Mouse (Mus musculus) heart, embryonic 15.5 days (tissue): ENCODE data around the gene Eya2. TPM values are rescaled to one million over a fixed set of nuclear protein-coding genes. Genes with fewer than 3 reads are reported as not detected.

ENCODE experiments used
- ATAC-seq: fragments of 200-750 bp; cut with Nextera tagmentation; replicated peaks from 2 replicates; pipeline ENCODE4 v1.8.0; 2017; ENCODE audit warnings: low read depth, moderate TSS enrichment; ENCODE audit not compliant: insufficient number of reproducible peaks, insufficient read depth, low FRiP score
- H3K27ac ChIP-seq: fragments of 300-500 bp; sonication (generic); 2 replicates; pipeline ENCODE4 v1.5.1; 2015; ENCODE audit warnings: mild to moderate bottlenecking, inconsistent platforms
- H3K27me3 ChIP-seq: fragments of 300-500 bp; sonication (generic); 2 replicates; pipeline ENCODE4 v1.6.1; 2015; ENCODE audit warnings: inconsistent platforms
- H3K36me3 ChIP-seq: fragments of 300-500 bp; sonication (generic); 2 replicates; pipeline ENCODE4 v1.6.1; 2015; ENCODE audit warnings: mild to moderate bottlenecking, inconsistent platforms
- H3K4me1 ChIP-seq: fragments of 300-500 bp; sonication (generic); replicated peaks from 2 replicates; pipeline ENCODE4 v1.6.1; 2015; ENCODE audit warnings: inconsistent platforms
- H3K4me2 ChIP-seq: fragments of 300-500 bp; sonication (generic); 2 replicates; pipeline ENCODE4 v1.6.1; 2015; ENCODE audit warnings: inconsistent platforms, mild to moderate bottlenecking, moderate library complexity
- H3K4me3 ChIP-seq: fragments of 300-500 bp; sonication (generic); 2 replicates; pipeline ENCODE4 v1.5.1; 2015; ENCODE audit warnings: mild to moderate bottlenecking, inconsistent platforms
- H3K9ac ChIP-seq: fragments of 300-500 bp; sonication (generic); 2 replicates; pipeline ENCODE4 v1.6.1; 2015; ENCODE audit warnings: mild to moderate bottlenecking, inconsistent platforms
- H3K9me3 ChIP-seq: fragments of 300-500 bp; sonication (generic); replicated peaks from 2 replicates; pipeline ENCODE4 v1.6.1; 2016; ENCODE audit warnings: inconsistent platforms
- WGBS: fragments of 180-500 bp; shearing (Covaris S2); methylation state at CpG from one replicate; pipeline ENCODE4 v1.1.7; 2015; ENCODE audit warnings: mixed read lengths; 5-methylcytosine and 5-hydroxymethylcytosine counted together
- polyA plus RNA-seq: library from polyadenylated mRNA; unstranded; fragments of >200 nt; fragmentation: Nextera tagmentation; extraction: Ambion mirVana; gene quantifications from 2 replicates; pipeline ENCODE4 v1.2.1, GENCODE M21; 2015

Eya2 gene
- polyA plus RNA-seq, 1 experiment from 2014 or later = 1.3 TPM

DNA sequence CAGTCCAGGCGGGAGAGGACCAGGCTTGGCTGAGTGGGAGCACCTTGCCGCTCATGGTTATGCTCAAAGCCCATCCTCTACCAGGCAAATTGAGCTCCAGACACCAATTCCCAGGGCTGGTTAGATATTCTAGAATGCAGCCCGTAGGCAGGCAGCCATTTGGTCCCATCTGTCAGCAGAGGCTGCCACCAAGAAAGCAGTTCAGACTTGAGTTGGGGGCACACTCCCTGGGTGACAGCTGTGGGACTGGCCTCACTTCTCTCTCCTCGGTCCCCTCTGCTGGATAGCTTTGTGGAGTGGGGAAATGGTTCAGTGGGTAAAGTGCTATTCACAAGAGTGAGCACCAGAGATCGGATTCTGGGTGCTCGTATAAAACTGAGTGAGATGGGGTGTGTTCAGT is 32.0 kb downstream of the Eya2 start:
- Histone ChIP-seq H3K27me3 (no peaks in the 10 kb centered on the region), H3K4me2 (no peak overlapping the region), H3K36me3 (no peaks in the 10 kb centered on the region), H3K9ac (no peak overlapping the region), H3K4me3 (no peak overlapping the region), H3K4me1 (no peaks in the 10 kb centered on the region), H3K27ac (no peak overlapping the region), H3K9me3 (no peaks in the 10 kb centered on the region)
- no peak for ATAC-seq
- WGBS = 72% methylated on average over 6 of the region's 6 CpGs

DNA sequence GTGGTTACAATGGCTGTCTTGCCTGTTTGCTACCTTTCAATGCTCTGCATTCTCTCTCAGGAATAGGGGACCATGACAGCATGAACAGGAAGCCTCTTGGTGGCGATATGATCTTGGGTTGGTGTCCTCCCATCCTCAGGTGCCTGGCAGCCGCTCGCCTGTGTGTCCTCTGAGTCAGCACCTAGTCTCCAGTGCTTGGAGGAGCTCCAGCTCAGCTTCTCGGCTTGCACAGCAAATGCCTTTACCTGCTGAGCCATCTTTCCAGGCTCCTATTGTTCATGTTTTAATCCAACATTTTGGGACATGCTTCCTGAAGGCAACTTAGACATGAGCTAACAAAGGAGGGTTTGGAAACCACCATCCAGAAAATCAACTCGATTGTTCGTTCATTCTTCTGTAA is 33.1 kb downstream of the Eya2 start:
- Histone ChIP-seq H3K9me3 (no peaks in the 10 kb centered on the region), H3K4me1 (no peaks in the 10 kb centered on the region), H3K9ac (no peak overlapping the region), H3K4me3 (no peak overlapping the region), H3K27me3 (no peaks in the 10 kb centered on the region), H3K4me2 (no peak overlapping the region), H3K36me3 (no peaks in the 10 kb centered on the region), H3K27ac (no peak overlapping the region)
- 61% methylated on average over 6 of the region's 6 CpGs for WGBS
- no peak for ATAC-seq

DNA sequence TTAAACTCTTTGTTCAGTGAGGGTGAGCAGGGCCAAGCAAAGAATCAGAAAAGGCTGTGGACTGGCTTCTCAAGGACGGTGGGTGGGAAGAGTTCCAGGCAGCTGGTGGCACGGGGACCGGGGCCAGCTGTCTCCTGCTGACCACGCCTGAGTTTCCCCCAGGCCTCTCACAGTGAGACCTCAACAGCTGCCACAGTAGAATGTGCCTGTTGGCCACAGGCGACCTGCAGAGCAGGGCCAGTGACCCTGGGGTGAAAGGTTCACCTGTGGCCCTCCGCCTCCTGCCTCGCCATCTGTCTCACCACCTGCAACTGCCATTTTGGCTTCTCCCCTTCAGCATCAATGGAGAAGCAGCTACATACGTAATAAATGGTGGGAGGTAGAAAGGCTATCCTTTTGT is 35.1 kb downstream of the Eya2 start:
- H3K27me3 ChIP-seq = no peaks in the 10 kb centered on the region
- WGBS = 52% methylated on average over 8 of the region's 8 CpGs
- ATAC-seq = no peak
- H3K9me3 ChIP-seq = no peaks in the 10 kb centered on the region
- H3K9ac ChIP-seq = no peak overlapping the region
- no peak overlapping the region for H3K4me3 ChIP-seq
- no peak overlapping the region for H3K27ac ChIP-seq
- no peak overlapping the region for H3K4me2 ChIP-seq
- no peaks in the 10 kb centered on the region for H3K36me3 ChIP-seq
- H3K4me1 ChIP-seq = no peaks in the 10 kb centered on the region

DNA sequence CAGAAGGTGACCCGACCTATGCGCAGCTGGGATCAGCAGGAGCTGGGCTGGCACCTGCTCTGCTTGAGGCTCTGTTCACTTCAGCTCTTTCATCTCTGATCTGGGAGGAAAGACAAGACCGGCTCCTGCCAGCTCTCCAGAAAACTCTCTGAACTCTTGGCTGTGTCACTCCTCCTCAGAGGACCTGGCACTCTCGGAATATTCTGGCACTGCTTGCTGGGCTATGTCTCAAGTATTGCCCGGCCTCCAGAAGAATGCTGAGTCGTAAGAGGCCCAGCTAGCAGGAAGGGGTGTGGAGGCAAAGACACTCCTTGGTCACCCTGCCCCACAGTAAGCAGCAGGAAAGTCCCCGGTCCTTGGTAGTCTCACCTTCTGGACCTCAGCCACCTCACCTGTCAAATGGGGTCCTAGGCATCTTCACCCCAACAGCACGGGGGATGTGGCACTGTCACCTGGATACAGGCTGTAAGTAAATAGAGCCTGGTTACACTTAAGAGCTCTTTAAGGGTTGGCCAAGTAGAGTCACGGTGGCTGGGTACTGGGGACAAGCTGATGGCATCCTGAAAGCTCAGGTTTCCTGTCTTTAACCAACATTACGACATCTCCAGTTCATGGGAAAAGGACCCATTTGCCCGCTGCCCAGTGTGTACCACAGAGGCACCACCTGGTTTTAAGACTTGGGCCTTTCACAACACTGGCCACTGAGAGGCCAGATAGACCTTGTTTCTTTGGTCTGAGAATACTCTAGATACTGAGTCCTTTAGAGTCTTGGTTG is 38.4 kb downstream of the Eya2 start:
- Histone ChIP-seq H3K4me1 (no peaks in the 10 kb centered on the region), H3K9ac (no peak overlapping the region), H3K9me3 (no peaks in the 10 kb centered on the region), H3K27me3 (no peaks in the 10 kb centered on the region), H3K27ac (no peak overlapping the region), H3K36me3 (no peaks in the 10 kb centered on the region), H3K4me2 (no peak overlapping the region), H3K4me3 (no peak overlapping the region)
- 65% methylated on average over 11 of the region's 11 CpGs for WGBS
- ATAC-seq = no peak

DNA sequence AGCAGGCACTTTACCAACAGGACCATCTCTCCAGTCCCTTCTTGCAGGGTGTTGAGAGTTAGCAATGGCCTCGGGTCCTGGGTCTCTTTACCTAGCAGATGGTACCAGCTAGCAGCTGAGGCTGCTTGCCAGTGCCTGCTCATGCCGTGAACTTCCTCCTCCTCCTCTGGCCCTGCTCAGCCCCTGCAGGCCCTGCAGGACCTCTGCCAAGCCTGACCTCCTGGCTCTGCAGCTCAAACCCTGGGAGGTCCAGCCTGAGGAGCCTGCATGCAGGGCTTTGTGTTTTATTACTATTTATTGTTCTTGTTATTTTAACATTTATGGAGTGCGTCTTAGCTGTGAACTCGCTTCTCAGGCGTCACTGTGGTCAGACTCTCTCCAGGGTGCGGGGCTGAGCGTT is 39.6 kb downstream of the Eya2 start:
- no peak overlapping the region for H3K4me3 ChIP-seq
- H3K4me1 ChIP-seq = peaks cover 4% of the 10 kb centered on the region; the same call in 1 of the 2 replicates
- H3K4me2 ChIP-seq = no peak overlapping the region
- H3K36me3 ChIP-seq = no peaks in the 10 kb centered on the region
- no peak overlapping the region for H3K9ac ChIP-seq
- H3K27ac ChIP-seq = no peak overlapping the region
- ATAC-seq = no peak
- WGBS = 71% methylated on average over 7 of the region's 7 CpGs
- no peaks in the 10 kb centered on the region for H3K9me3 ChIP-seq
- no peaks in the 10 kb centered on the region for H3K27me3 ChIP-seq

DNA sequence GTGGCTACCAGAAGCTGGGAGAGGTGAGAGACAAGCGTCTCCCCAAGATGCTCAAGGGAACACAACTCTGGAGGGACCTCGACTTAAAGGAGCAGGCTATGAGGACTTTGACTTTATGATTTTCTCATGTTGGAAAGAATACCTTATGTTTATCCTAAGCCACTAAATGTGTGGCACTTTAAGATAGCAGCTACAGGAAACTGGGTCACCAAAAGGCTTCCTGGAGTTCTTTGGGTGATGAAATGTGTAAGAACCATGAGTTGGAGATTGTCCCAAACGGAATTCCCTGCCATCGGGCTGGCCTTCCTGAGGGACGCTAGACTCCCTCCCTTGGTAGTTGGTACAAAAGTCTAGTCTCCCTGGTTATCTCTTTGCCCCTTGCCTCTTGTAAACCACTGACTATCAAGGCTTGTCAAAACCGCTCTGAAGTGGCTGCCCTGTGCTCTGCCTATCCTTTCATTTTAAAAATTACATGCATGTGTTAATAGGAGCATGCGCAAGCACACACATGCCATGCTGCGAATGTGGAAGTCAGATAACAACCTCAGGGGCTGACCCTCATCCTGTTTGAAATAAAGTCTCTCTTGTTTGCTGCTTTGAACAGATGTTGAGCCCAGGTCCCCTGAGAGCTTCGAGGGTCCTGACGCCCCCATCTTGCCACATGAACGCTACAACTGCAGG is 44.4 kb downstream of the Eya2 start:
- no peak overlapping the region for H3K4me3 ChIP-seq
- no peaks in the 10 kb centered on the region for H3K27me3 ChIP-seq
- peaks cover 6% of the 10 kb centered on the region; the same call in 1 of the 2 replicates for H3K4me1 ChIP-seq
- H3K9me3 ChIP-seq = no peaks in the 10 kb centered on the region
- no peaks in the 10 kb centered on the region for H3K36me3 ChIP-seq
- no peak overlapping the region for H3K9ac ChIP-seq
- no peak overlapping the region for H3K27ac ChIP-seq
- ATAC-seq = no peak
- no peak overlapping the region for H3K4me2 ChIP-seq
- WGBS = 44% methylated on average over 11 of the region's 11 CpGs

DNA sequence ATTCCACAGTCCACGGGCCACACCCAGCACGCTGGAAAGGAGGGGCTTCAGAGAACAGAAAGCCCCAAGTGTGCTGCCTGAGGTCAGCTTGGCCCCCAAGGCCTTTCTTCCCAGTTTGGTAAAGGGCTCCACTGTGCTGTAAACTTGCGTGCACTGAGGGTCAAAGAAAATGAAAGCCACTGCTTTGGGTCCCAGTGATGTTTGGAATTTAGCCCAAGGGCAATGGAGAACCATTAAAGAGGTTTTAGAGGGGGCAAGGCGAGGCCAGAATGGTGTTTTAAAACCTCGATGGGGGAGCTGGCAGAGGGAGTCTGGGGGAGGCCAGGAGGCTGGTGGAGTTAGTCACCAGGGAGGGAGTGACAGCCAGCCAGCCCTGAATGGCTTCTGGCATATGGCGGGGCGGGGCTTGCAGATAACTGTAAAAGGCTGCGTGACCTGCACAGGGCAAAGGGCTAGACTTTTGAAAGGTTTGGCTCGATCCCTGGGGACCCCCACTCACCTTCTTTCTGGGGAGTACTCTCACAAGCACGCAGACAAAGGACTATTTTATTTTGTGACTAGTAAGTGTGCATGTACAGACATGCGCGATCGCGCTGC is 47.2 kb downstream of the Eya2 start:
- Histone ChIP-seq H3K27ac (no peak overlapping the region), H3K36me3 (no peaks in the 10 kb centered on the region), H3K9ac (no peak overlapping the region), H3K27me3 (no peaks in the 10 kb centered on the region), H3K9me3 (no peaks in the 10 kb centered on the region), H3K4me1 (peaks cover 6% of the 10 kb centered on the region; the same call in 1 of the 2 replicates), H3K4me2 (no peak overlapping the region), H3K4me3 (no peak overlapping the region)
- ATAC-seq = no peak
- 59% methylated on average over 14 of the region's 14 CpGs for WGBS

DNA sequence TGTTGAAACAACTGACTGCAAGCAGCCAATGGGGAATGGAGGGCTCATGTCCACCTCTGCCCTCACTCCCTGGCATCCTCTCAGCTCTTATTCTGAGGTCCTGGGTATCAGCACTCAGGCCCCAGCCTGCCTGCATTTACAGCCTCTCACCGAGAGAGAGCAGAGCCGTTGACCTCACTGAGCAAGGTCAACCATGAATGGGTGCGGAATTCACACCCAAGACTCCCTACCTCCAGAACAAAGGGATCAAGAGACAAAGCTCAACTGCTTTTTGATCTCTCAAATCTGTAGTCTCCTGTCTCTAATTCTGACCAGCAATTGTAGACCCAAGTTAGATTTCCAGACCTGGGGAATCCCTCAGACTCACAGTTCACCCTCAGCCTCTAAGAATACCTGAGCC is 48.8 kb downstream of the Eya2 start:
- Histone ChIP-seq H3K36me3 (no peaks in the 10 kb centered on the region), H3K4me2 (no peak overlapping the region), H3K27ac (no peak overlapping the region), H3K9ac (no peak overlapping the region), H3K9me3 (no peaks in the 10 kb centered on the region), H3K4me3 (no peak overlapping the region), H3K4me1 (peaks cover 6% of the 10 kb centered on the region; the same call in 1 of the 2 replicates), H3K27me3 (no peaks in the 10 kb centered on the region)
- ATAC-seq = no peak
- 47% methylated on average over 3 of the region's 3 CpGs for WGBS

DNA sequence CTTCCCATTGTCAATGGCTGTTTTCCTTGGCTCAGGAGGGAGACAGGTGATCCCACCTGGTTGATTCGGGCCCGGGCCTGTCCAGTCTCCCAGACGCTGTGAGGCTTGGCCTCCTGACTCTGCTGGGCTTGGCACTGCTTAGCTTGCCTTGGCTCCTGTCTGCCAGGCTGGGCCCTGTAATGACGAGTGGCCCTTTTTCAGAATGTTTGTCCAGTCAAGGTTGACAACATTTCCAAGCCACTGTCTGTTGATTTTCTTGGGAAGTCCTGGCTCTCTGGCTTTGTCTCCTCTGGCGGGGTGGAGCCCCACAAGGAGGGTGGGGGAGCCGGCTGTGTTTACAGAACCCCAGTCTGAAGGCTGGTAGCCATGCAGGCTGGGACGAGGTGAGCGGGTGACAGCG is 49.2 kb downstream of the Eya2 start:
- no peak overlapping the region for H3K27ac ChIP-seq
- H3K9me3 ChIP-seq = no peaks in the 10 kb centered on the region
- H3K4me1 ChIP-seq = peaks cover 6% of the 10 kb centered on the region; the same call in 1 of the 2 replicates
- H3K27me3 ChIP-seq = no peaks in the 10 kb centered on the region
- no peak overlapping the region for H3K9ac ChIP-seq
- no peak for ATAC-seq
- no peaks in the 10 kb centered on the region for H3K36me3 ChIP-seq
- WGBS = 69% methylated on average over 9 of the region's 9 CpGs
- no peak overlapping the region for H3K4me3 ChIP-seq
- no peak overlapping the region for H3K4me2 ChIP-seq

DNA sequence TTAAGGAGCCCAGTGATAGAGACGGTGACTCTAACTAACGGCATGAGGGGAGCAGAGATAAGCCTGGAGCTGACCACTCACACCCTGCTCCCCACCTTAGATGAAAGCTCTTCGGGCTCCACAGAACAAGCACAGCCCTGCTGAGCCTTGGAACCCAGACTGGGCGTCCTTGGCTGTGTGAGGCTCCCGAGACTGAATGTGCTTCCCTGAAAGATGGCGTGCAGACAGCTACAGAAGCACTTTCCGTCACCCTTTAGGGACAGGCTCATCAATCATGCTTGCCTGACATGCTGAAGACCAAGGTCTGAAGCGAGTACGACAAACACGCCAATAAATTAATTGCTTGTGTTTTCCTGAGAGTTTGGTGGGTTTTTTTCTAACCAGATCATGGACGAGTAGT is 56.2 kb downstream of the Eya2 start:
- 42% methylated on average over 11 of the region's 11 CpGs for WGBS

DNA sequence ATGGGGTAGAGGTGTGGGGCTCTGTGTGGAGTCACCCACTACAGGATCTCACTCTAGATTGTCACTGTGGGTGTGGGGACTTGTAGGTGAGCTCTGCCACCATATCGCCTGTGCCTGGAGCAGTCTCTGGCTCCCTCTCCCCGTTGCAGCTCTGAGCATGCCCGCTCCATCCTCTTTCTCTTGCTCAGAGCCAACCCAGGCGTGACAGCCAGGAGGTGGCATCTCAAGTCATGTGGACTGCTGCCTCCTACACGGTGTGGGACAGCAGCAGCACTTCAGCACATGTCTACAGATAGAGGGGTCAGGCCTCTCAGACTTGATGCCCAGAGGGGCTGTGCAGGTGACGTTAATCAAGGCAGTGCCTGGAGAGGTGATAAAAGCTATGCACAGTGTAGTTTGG is 57.4 kb downstream of the Eya2 start:
- no peak overlapping the region for H3K27ac ChIP-seq
- ATAC-seq = no peak
- 53% methylated on average over 6 of the region's 6 CpGs for WGBS

More for the DNA sequence above, 56.2 kb downstream of the Eya2 start:
- Histone ChIP-seq H3K36me3 (no peaks in the 10 kb centered on the region), H3K4me3 (no peak overlapping the region), H3K4me1 (peaks cover 18% of the 10 kb centered on the region), H3K9me3 (no peaks in the 10 kb centered on the region), H3K27me3 (0 out of 2 replicates have a peak, but pooled peaks cover 5% of the 10 kb centered on the region), H3K27ac (no peak overlapping the region), H3K4me2 (no peak overlapping the region), H3K9ac (no peak overlapping the region)
- no peak for ATAC-seq

More for the DNA sequence above, 57.4 kb downstream of the Eya2 start:
- H3K9me3 ChIP-seq = no peaks in the 10 kb centered on the region
- H3K4me2 ChIP-seq = no peak overlapping the region
- 0 out of 2 replicates have a peak, but pooled peaks cover 5% of the 10 kb centered on the region for H3K27me3 ChIP-seq
- no peaks in the 10 kb centered on the region for H3K36me3 ChIP-seq
- H3K4me3 ChIP-seq = no peak overlapping the region
- no peak overlapping the region for H3K9ac ChIP-seq
- peaks cover 18% of the 10 kb centered on the region for H3K4me1 ChIP-seq
